Mouse (Mus musculus) hindbrain, embryonic 14.5 days (tissue): ENCODE results near the gene Phlpp1. TPM values are rescaled to one million over a fixed set of nuclear protein-coding genes. Genes with fewer than 3 reads are reported as not detected.

Experiments used
- ATAC-seq: fragments of 200-750 bp; cut with Nextera tagmentation; 2 replicates; pipeline ENCODE4 v1.8.0; 2017; ENCODE audit warnings: moderate number of reproducible peaks, mild to moderate bottlenecking, moderate TSS enrichment, moderate library complexity; ENCODE audit not compliant: low FRiP score
- DNase-seq: peaks from one replicate; pipeline ENCODE4 v3.0.0-alpha.2; 2015; ENCODE audit warnings: low spot score
- H3K27ac ChIP-seq: fragments of 300-500 bp; sonication (generic); 2 replicates; pipeline ENCODE4 v1.5.1; 2014; ENCODE audit warnings: mild to moderate bottlenecking, moderate library complexity
- H3K27me3 ChIP-seq: fragments of 300-500 bp; sonication (generic); 2 replicates; pipeline ENCODE4 v1.6.1; 2014; ENCODE audit warnings: mild to moderate bottlenecking, low read length, mixed read lengths; ENCODE audit not compliant: control insufficient read depth, insufficient read depth
- H3K36me3 ChIP-seq: fragments of 300-500 bp; sonication (generic); replicated peaks from 2 replicates; pipeline ENCODE4 v1.6.1; 2014; ENCODE audit not compliant: control insufficient read depth, insufficient read depth
- H3K4me1 ChIP-seq: fragments of 300-500 bp; sonication (generic); replicated peaks from 2 replicates; pipeline ENCODE4 v1.6.1; 2014; ENCODE audit warnings: antibody characterized with exemption, low read length, mixed read lengths; ENCODE audit not compliant: control insufficient read depth, insufficient read depth
- H3K4me2 ChIP-seq: fragments of 300-500 bp; sonication (generic); replicated peaks from 2 replicates; pipeline ENCODE4 v1.6.1; 2014; ENCODE audit warnings: mild to moderate bottlenecking, moderate library complexity
- H3K4me3 ChIP-seq: fragments of 300-500 bp; sonication (generic); replicated peaks from 2 replicates; pipeline ENCODE4 v1.5.1; 2014; ENCODE audit warnings: mild to moderate bottlenecking, low read length
- H3K9ac ChIP-seq: fragments of 300-500 bp; sonication (generic); 2 replicates; pipeline ENCODE4 v1.6.1; 2014
- H3K9me3 ChIP-seq: fragments of 300-500 bp; sonication (generic); 2 replicates; pipeline ENCODE4 v1.6.1; 2016; ENCODE audit warnings: low read length; ENCODE audit not compliant: control insufficient read depth
- WGBS: fragments of 180-500 bp; shearing (Covaris S2); extraction: QIAGEN DNeasy Blood & Tissue Kit; methylation state at CpG from one replicate; pipeline ENCODE4 v1.1.7; 2014; 5-methylcytosine and 5-hydroxymethylcytosine counted together
- polyA plus RNA-seq: library from polyadenylated mRNA; unstranded; fragments of >200 nt; fragmentation: Nextera tagmentation; extraction: Ambion mirVana; gene quantifications from 2 replicates; pipeline ENCODE4 v1.2.1, GENCODE M21; 2014

Gene Phlpp1
- polyA plus RNA-seq, 1 experiment from 2014 or later: 9.6 TPM

GRCm38 (mm10) chr1:106274561-106275001 lies 103.0 kb downstream of the Phlpp1 start:
- no peak for DNase-seq
- Histone ChIP-seq H3K36me3 (no peaks in the 10 kb centered on the region), H3K9me3 (no peaks in the 10 kb centered on the region), H3K4me3 (no peak overlapping the region), H3K4me2 (no peak overlapping the region), H3K27me3 (no peaks in the 10 kb centered on the region), H3K9ac (no peak overlapping the region), H3K27ac (0 out of 2 replicates have a peak overlapping the region, but pooled peaks have one; percentile 32), H3K4me1 (peaks cover 13% of the 10 kb centered on the region; the same call in 1 of the 2 replicates)
- WGBS: 32% methylated on average over 10 of the region's 10 CpGs
- ATAC-seq: peak; percentile 57; the same call in 1 of the 2 replicates

GRCm38 (mm10) chr1:106275142-106275541 lies 103.6 kb downstream of the Phlpp1 start:
- H3K4me3 ChIP-seq: no peak overlapping the region
- ATAC-seq (no peak), DNase-seq (no peak)
- no peaks in the 10 kb centered on the region for H3K9me3 ChIP-seq
- no peak overlapping the region for H3K27ac ChIP-seq
- no peak overlapping the region for H3K9ac ChIP-seq
- no peak overlapping the region for H3K4me2 ChIP-seq
- no peaks in the 10 kb centered on the region for H3K27me3 ChIP-seq
- peaks cover 13% of the 10 kb centered on the region; the same call in 1 of the 2 replicates for H3K4me1 ChIP-seq
- no peaks in the 10 kb centered on the region for H3K36me3 ChIP-seq
- 92% methylated on average over 4 of the region's 4 CpGs for WGBS

- peaks cover 13% of the 10 kb centered on the region; the same call in 1 of the 2 replicates for H3K4me1 ChIP-seq
- H3K4me3 ChIP-seq: no peak overlapping the region
- H3K9ac ChIP-seq: no peak overlapping the region
- no peak for ATAC-seq
- H3K27ac ChIP-seq: no peak overlapping the region
- DNase-seq: no peak
- no peaks in the 10 kb centered on the region for H3K9me3 ChIP-seq
- H3K4me2 ChIP-seq: no peak overlapping the region
- no peaks in the 10 kb centered on the region for H3K36me3 ChIP-seq
- no peaks in the 10 kb centered on the region for H3K27me3 ChIP-seq
- 83% methylated on average over 7 of the region's 7 CpGs for WGBS
These were observed 104.2 kb downstream of the Phlpp1 start for GRCm38 (mm10) chr1:106275731-106276130.

- Histone ChIP-seq H3K4me3 (no peak overlapping the region), H3K9me3 (no peaks in the 10 kb centered on the region), H3K4me2 (no peak overlapping the region), H3K27me3 (no peaks in the 10 kb centered on the region), H3K36me3 (no peaks in the 10 kb centered on the region), H3K27ac (no peak overlapping the region), H3K4me1 (peaks cover 13% of the 10 kb centered on the region; the same call in 1 of the 2 replicates), H3K9ac (no peak overlapping the region)
- ATAC-seq (no peak), DNase-seq (no peak)
- WGBS: 86% methylated on average over 1 of the region's 1 CpGs
These were observed 105.3 kb downstream of the Phlpp1 start for GRCm38 (mm10) chr1:106276824-106277223.

- no peak for ATAC-seq
- DNase-seq: no peak
- H3K36me3 ChIP-seq: no peaks in the 10 kb centered on the region
- 59% methylated on average over 4 of the region's 4 CpGs for WGBS
- no peaks in the 10 kb centered on the region for H3K9me3 ChIP-seq
- no peak overlapping the region for H3K4me3 ChIP-seq
- no peak overlapping the region for H3K9ac ChIP-seq
- H3K27me3 ChIP-seq: no peaks in the 10 kb centered on the region
- H3K4me2 ChIP-seq: no peak overlapping the region
- H3K27ac ChIP-seq: no peak overlapping the region
- H3K4me1 ChIP-seq: peaks cover 13% of the 10 kb centered on the region; the same call in 1 of the 2 replicates
These were observed 105.7 kb downstream of the Phlpp1 start for GRCm38 (mm10) chr1:106277286-106277685.

GRCm38 (mm10) chr1:106278552-106279060 lies 107.1 kb downstream of the Phlpp1 start:
- Histone ChIP-seq H3K27ac (no peak overlapping the region), H3K4me3 (no peak overlapping the region), H3K9ac (no peak overlapping the region), H3K9me3 (no peaks in the 10 kb centered on the region), H3K27me3 (no peaks in the 10 kb centered on the region), H3K4me2 (no peak overlapping the region), H3K36me3 (no peaks in the 10 kb centered on the region), H3K4me1 (peaks cover 8% of the 10 kb centered on the region; the same call in 1 of the 2 replicates)
- DNase-seq (no peak), ATAC-seq (no peak)
- WGBS: 73% methylated on average over 5 of the region's 5 CpGs

GRCm38 (mm10) chr1:106279404-106280123 lies 108.0 kb downstream of the Phlpp1 start:
- Histone ChIP-seq H3K9me3 (no peaks in the 10 kb centered on the region), H3K4me2 (no peak overlapping the region), H3K4me3 (no peak overlapping the region), H3K9ac (no peak overlapping the region), H3K27me3 (no peaks in the 10 kb centered on the region), H3K36me3 (no peaks in the 10 kb centered on the region), H3K27ac (no peak overlapping the region), H3K4me1 (peaks cover 6% of the 10 kb centered on the region; the same call in 1 of the 2 replicates)
- 67% methylated on average over 2 of the region's 2 CpGs for WGBS
- no peak for ATAC-seq
- DNase-seq: no peak

- Histone ChIP-seq H3K9ac (no peak overlapping the region), H3K9me3 (no peaks in the 10 kb centered on the region), H3K27me3 (no peaks in the 10 kb centered on the region), H3K4me3 (no peak overlapping the region), H3K27ac (no peak overlapping the region), H3K4me2 (no peak overlapping the region), H3K36me3 (no peaks in the 10 kb centered on the region), H3K4me1 (peaks cover 3% of the 10 kb centered on the region; the same call in 1 of the 2 replicates)
- WGBS: 75% methylated on average over 8 of the region's 8 CpGs
- ATAC-seq (no peak), DNase-seq (no peak)
These were observed 108.8 kb downstream of the Phlpp1 start for GRCm38 (mm10) chr1:106280171-106280913.

GRCm38 (mm10) chr1:106286815-106287214 lies 115.3 kb downstream of the Phlpp1 start:
- WGBS: 96% methylated on average over 7 of the region's 7 CpGs
- no peak overlapping the region for H3K4me2 ChIP-seq
- H3K36me3 ChIP-seq: 0 out of 2 replicates have a peak, but pooled peaks cover 5% of the 10 kb centered on the region
- H3K27ac ChIP-seq: no peak overlapping the region
- DNase-seq: no peak
- H3K9me3 ChIP-seq: no peaks in the 10 kb centered on the region
- no peaks in the 10 kb centered on the region for H3K4me1 ChIP-seq
- no peak for ATAC-seq
- no peaks in the 10 kb centered on the region for H3K27me3 ChIP-seq
- H3K9ac ChIP-seq: no peak overlapping the region
- no peak overlapping the region for H3K4me3 ChIP-seq
